Comparison of ENCODE assay signal across 14 mouse cellular contexts in the genomic region with DNA sequence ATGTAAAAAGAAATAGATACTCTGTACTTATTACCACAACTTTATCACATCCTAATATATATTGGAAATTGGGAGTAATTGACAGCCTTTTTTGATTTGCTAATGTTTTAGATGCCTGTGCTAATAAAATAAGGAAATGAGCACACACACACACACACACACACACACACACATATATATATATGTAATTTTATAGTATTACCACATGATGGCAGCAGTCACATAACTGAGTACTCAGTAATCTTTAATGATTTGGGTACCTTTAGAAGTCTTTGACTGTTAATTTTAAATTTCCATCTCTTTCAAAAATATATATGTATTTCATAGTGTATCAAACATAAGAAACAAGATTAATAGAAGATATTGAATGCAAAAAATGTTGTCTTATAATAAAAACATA.
DNase-seq lines count a peak whose midpoint lies in the region; ATAC-seq and TF ChIP-seq lines count a peak whose summit lies in the region.
"Had no signal": no experiment of that assay in that cellular context is flagged by ENCODE, and none has a peak within 500 bp of the region (broad histone marks: within the 10 kb centered on the region; RNA-seq: fewer than 3 reads in every experiment).

No protein-coding gene starts in this region.

- H3K9ac ChIP-seq in forebrain, postnatal 0 days: no peak overlapping the region
- H3K9ac ChIP-seq in forebrain, embryonic 11.5 days (ENCODE audit: low read length): no peak overlapping the region
- H3K9ac ChIP-seq in limb, embryonic 14.5 days (ENCODE audit: low read depth, low read length, severe bottlenecking): no peak overlapping the region
- no peak overlapping the region for H3K9ac ChIP-seq in midbrain, embryonic 15.5 days
- H3K9ac ChIP-seq: forebrain, embryonic 15.5 days; limb, embryonic 15.5 days; neural tube, embryonic 13.5 days had no signal

- no peak overlapping the region for H3K4me3 ChIP-seq in forebrain, postnatal 0 days (ENCODE audit: low read depth, low read length)
- no peak overlapping the region for H3K4me3 ChIP-seq in forebrain, embryonic 11.5 days (ENCODE audit: low read depth, low read length)
- no peak overlapping the region for H3K4me3 ChIP-seq in limb, embryonic 14.5 days (replicated peaks; ENCODE audit: low read length)
- H3K4me3 ChIP-seq in limb, embryonic 10.5 days: no peak overlapping the region
- no peak overlapping the region for H3K4me3 ChIP-seq in midbrain, embryonic 15.5 days
- H3K4me3 ChIP-seq: forebrain, embryonic 15.5 days; limb, embryonic 15.5 days; megakaryocyte, embryonic 14.5 days; neural tube, embryonic 13.5 days had no signal

- H3K36me3 ChIP-seq in forebrain, postnatal 0 days (ENCODE audit: insufficient read depth): no peaks in the 10 kb centered on the region
- no peaks in the 10 kb centered on the region for H3K36me3 ChIP-seq in forebrain, embryonic 11.5 days (ENCODE audit: control insufficient read depth, insufficient read depth, low read length)
- peaks cover 13% of the 10 kb centered on the region; the same call in 1 of the 2 replicates for H3K36me3 ChIP-seq in limb, embryonic 14.5 days (ENCODE audit: control insufficient read depth, insufficient read depth, low read length)
- H3K36me3 ChIP-seq in limb, embryonic 10.5 days: peaks cover 22% of the 10 kb centered on the region
- H3K36me3 ChIP-seq in midbrain, embryonic 15.5 days (replicated peaks): no peaks in the 10 kb centered on the region
- H3K36me3 ChIP-seq: forebrain, embryonic 15.5 days; limb, embryonic 15.5 days; neural tube, embryonic 13.5 days had no signal

- TF ChIP-seq CTCF in forebrain, postnatal 0 days (IDR thresholded peaks at IDR 0.05; ENCODE audit: low read depth): peak; percentile 49

- no peak for TF ChIP-seq POLR2A in limb, embryonic 14.5 days (IDR thresholded peaks at IDR 0.05; ENCODE audit: borderline replicate concordance, extremely low read depth, insufficient read depth, insufficient read length)

- DNase-seq in forebrain, postnatal 0 days: peak; percentile 16
- no peak for DNase-seq in forebrain, embryonic 11.5 days (ENCODE audit: low spot score)
- peak; percentile 31 for DNase-seq in limb, embryonic 14.5 days (ENCODE audit: low spot score)
- DNase-seq in limb, embryonic 10.5 days (ENCODE audit: low spot score): no peak
- peak; percentile 29 for DNase-seq in CD4-positive, CD25-positive, alpha-beta regulatory T cell, adult 2 months (ENCODE audit: low read depth, low spot score)
- no peak for DNase-seq in testis, postnatal 10 days (ENCODE audit: low spot score)
- DNase-seq: adrenal gland, adult 8-10 months; heart, adult 18-20 months had no signal

- no peaks in the 10 kb centered on the region for H3K9me3 ChIP-seq in forebrain, postnatal 0 days (ENCODE audit: low read length)
- no peaks in the 10 kb centered on the region for H3K9me3 ChIP-seq in forebrain, embryonic 11.5 days (ENCODE audit: control insufficient read depth, low read length)
- no peaks in the 10 kb centered on the region for H3K9me3 ChIP-seq in limb, embryonic 14.5 days (ENCODE audit: control insufficient read depth, low read length)
- no peaks in the 10 kb centered on the region for H3K9me3 ChIP-seq in limb, embryonic 10.5 days (replicated peaks)
- no peaks in the 10 kb centered on the region for H3K9me3 ChIP-seq in midbrain, embryonic 15.5 days
- H3K9me3 ChIP-seq: forebrain, embryonic 15.5 days; limb, embryonic 15.5 days; megakaryocyte, embryonic 14.5 days; neural tube, embryonic 13.5 days had no signal

- no peak overlapping the region for H3K27ac ChIP-seq in forebrain, postnatal 0 days (ENCODE audit: low read depth, low read length)
- H3K27ac ChIP-seq in forebrain, embryonic 11.5 days (ENCODE audit: low read depth, low read length): no peak overlapping the region
- no peak overlapping the region for H3K27ac ChIP-seq in limb, embryonic 14.5 days (replicated peaks; ENCODE audit: low read depth, low read length)
- no peak overlapping the region for H3K27ac ChIP-seq in limb, embryonic 10.5 days
- H3K27ac ChIP-seq in midbrain, embryonic 15.5 days: no peak overlapping the region
- H3K27ac ChIP-seq: forebrain, embryonic 15.5 days; limb, embryonic 15.5 days; neural tube, embryonic 13.5 days had no signal

- ATAC-seq in forebrain, postnatal 0 days: no peak
- ATAC-seq in forebrain, embryonic 11.5 days (replicated peaks; ENCODE audit: low FRiP score): no peak
- no peak for ATAC-seq in limb, embryonic 14.5 days (ENCODE audit: low FRiP score, low read depth)
- peak; percentile 53; the same call in 1 of the 2 replicates for ATAC-seq in granulocyte monocyte progenitor cell, adult 5-6 weeks (replicated peaks; ENCODE audit: poor library complexity, severe bottlenecking)
- no peak for ATAC-seq in midbrain, embryonic 15.5 days (replicated peaks)
- ATAC-seq: forebrain, embryonic 15.5 days had no signal

- H3K4me1 ChIP-seq in forebrain, postnatal 0 days (ENCODE audit: insufficient read depth): no peaks in the 10 kb centered on the region
- no peaks in the 10 kb centered on the region for H3K4me1 ChIP-seq in forebrain, embryonic 11.5 days (replicated peaks; ENCODE audit: control insufficient read depth, insufficient read depth, low read length)
- no peaks in the 10 kb centered on the region for H3K4me1 ChIP-seq in limb, embryonic 14.5 days (ENCODE audit: control insufficient read depth, insufficient read depth, low read length)
- H3K4me1 ChIP-seq in limb, embryonic 10.5 days: no peaks in the 10 kb centered on the region
- no peaks in the 10 kb centered on the region for H3K4me1 ChIP-seq in midbrain, embryonic 15.5 days
- H3K4me1 ChIP-seq: forebrain, embryonic 15.5 days; limb, embryonic 15.5 days; megakaryocyte, embryonic 14.5 days; neural tube, embryonic 13.5 days had no signal

- no peak overlapping the region for H3K4me2 ChIP-seq in forebrain, postnatal 0 days (ENCODE audit: low read depth)
- H3K4me2 ChIP-seq in forebrain, embryonic 11.5 days (ENCODE audit: low read depth, low read length, severe bottlenecking): no peak overlapping the region
- no peak overlapping the region for H3K4me2 ChIP-seq in limb, embryonic 14.5 days (replicated peaks; ENCODE audit: low read depth, low read length, severe bottlenecking)
- H3K4me2 ChIP-seq in midbrain, embryonic 15.5 days: no peak overlapping the region
- H3K4me2 ChIP-seq: forebrain, embryonic 15.5 days; limb, embryonic 15.5 days; neural tube, embryonic 13.5 days had no signal

- no peaks in the 10 kb centered on the region for H3K27me3 ChIP-seq in forebrain, postnatal 0 days (ENCODE audit: insufficient read depth, low read length)
- H3K27me3 ChIP-seq in forebrain, embryonic 11.5 days (ENCODE audit: control insufficient read depth, insufficient read depth, low read length): no peaks in the 10 kb centered on the region
- H3K27me3 ChIP-seq in limb, embryonic 14.5 days (ENCODE audit: control insufficient read depth, insufficient read depth, low read length): no peaks in the 10 kb centered on the region
- H3K27me3 ChIP-seq in limb, embryonic 10.5 days (ENCODE audit: low read depth, poor library complexity, severe bottlenecking): no peaks in the 10 kb centered on the region
- H3K27me3 ChIP-seq in midbrain, embryonic 15.5 days (replicated peaks): no peaks in the 10 kb centered on the region
- H3K27me3 ChIP-seq: forebrain, embryonic 15.5 days; limb, embryonic 15.5 days; megakaryocyte, embryonic 14.5 days; neural tube, embryonic 13.5 days had no signal

Comparison
In these comparisons a context has a peak if more than half of its experiments do, and no peak if none do; other contexts are left out.
1. DNase-seq: peak in forebrain, postnatal 0 days (single experiment), limb, embryonic 14.5 days (single experiment) and CD4-positive, CD25-positive, alpha-beta regulatory T cell, adult 2 months (single experiment); none in forebrain, embryonic 11.5 days (single experiment), limb, embryonic 10.5 days (single experiment) and testis, postnatal 10 days (single experiment).